ENCODE assay signal across 23 mouse cellular contexts in the genomic region with DNA sequence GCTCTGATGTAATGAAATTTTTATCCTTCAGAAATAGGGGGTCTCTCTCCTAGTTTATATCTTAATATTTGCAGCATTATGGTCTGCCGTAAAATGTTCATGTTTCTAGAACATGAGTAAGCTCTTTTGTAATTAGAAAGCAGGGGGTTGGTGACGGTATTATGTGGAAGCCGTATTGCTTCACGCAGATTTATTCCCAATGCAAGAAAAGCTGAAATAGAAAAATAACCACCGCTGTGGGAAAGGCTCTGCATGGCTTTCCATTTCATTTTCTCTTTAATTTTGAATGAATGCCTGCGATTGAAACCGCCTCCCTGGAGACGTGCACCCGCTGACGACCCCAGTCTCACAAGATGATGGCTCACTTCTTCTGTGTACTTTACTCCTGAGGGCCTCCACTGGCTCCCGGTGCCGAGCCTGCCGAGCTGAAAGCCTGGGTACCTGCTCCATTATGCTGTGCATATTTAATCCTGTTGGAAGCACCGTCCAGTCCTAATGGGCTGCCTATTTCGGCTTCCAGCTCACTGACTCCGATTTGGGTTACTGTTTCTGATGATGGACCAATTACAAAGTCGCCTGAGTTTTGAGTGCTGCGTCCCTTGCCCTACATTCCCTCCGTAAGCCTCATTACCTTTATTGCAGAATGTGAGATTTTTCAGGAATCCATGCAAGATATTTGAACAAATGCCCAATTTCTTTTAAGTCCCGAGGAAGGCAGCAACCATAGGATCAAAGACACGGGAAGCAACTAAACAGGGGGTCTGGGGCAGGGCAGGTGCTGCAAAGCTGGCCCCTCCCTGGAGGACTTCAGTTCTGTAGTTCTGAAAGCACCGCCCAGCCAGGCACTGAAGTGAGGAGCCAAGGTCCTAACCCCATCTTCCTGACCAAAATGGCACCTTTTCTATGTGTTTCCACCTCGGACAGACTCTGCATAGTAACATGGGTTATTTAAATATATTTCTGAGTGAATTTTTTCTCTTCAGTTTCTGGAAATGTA. TPM values are rescaled to one million over a fixed set of nuclear protein-coding genes. Genes with fewer than 3 reads are reported as not detected.
DNase-seq lines count a peak whose midpoint lies in the region; ATAC-seq and TF ChIP-seq lines count a peak whose summit lies in the region.
"Had no signal": no experiment of that assay in that cellular context is flagged by ENCODE, and none has a peak within 500 bp of the region (broad histone marks: within the 10 kb centered on the region; RNA-seq: fewer than 3 reads in every experiment).

No protein-coding gene starts in this region.

- no peaks in the 10 kb centered on the region for H3K36me3 ChIP-seq in forebrain, embryonic 13.5 days (ENCODE audit: poor library complexity, severe bottlenecking)
- no peaks in the 10 kb centered on the region for H3K36me3 ChIP-seq in forebrain, embryonic 10.5 days (replicated peaks)
- H3K36me3 ChIP-seq in midbrain, embryonic 14.5 days (ENCODE audit: control insufficient read depth, insufficient read depth, low read length), result no peaks in the 10 kb centered on the region
- no peaks in the 10 kb centered on the region for H3K36me3 ChIP-seq in midbrain, embryonic 10.5 days
- no peaks in the 10 kb centered on the region for H3K36me3 ChIP-seq in midbrain, embryonic 15.5 days (replicated peaks)
- H3K36me3 ChIP-seq: embryonic facial prominence, embryonic 10.5 days; limb, embryonic 15.5 days; liver, embryonic 15.5 days; neural tube, embryonic 12.5 days had no signal

- no peak overlapping the region for H3K4me3 ChIP-seq in forebrain, embryonic 13.5 days
- H3K4me3 ChIP-seq in forebrain, embryonic 10.5 days, result no peak overlapping the region
- no peak overlapping the region for H3K4me3 ChIP-seq in midbrain, embryonic 14.5 days (replicated peaks; ENCODE audit: low read depth, low read length)
- H3K4me3 ChIP-seq in midbrain, embryonic 10.5 days, result no peak overlapping the region
- no peak overlapping the region for H3K4me3 ChIP-seq in midbrain, embryonic 15.5 days
- H3K4me3 ChIP-seq in lung, adult 2 months (replicated peaks; ENCODE audit: extremely low read depth, low read depth, low read length), result no peak overlapping the region
- no peak overlapping the region for H3K4me3 ChIP-seq in gastrocnemius, adult 2 months
- H3K4me3 ChIP-seq: embryonic facial prominence, embryonic 10.5 days; limb, embryonic 15.5 days; liver, embryonic 15.5 days; neural tube, embryonic 12.5 days had no signal

- H3K9me3 ChIP-seq in forebrain, embryonic 13.5 days (replicated peaks), result no peaks in the 10 kb centered on the region
- H3K9me3 ChIP-seq in forebrain, embryonic 10.5 days, result no peaks in the 10 kb centered on the region
- no peaks in the 10 kb centered on the region for H3K9me3 ChIP-seq in midbrain, embryonic 14.5 days (ENCODE audit: control insufficient read depth, low read length)
- H3K9me3 ChIP-seq in midbrain, embryonic 10.5 days (replicated peaks), result no peaks in the 10 kb centered on the region
- H3K9me3 ChIP-seq in midbrain, embryonic 15.5 days, result no peaks in the 10 kb centered on the region
- H3K9me3 ChIP-seq: embryonic facial prominence, embryonic 10.5 days; limb, embryonic 15.5 days; liver, embryonic 15.5 days; neural tube, embryonic 12.5 days had no signal

- 0 out of 2 replicates have a peak, but pooled peaks have one; percentile 33 for ATAC-seq in forebrain, embryonic 13.5 days
- no peak for ATAC-seq in midbrain, embryonic 14.5 days (ENCODE audit: low FRiP score, low TSS enrichment)
- ATAC-seq in midbrain, embryonic 15.5 days (replicated peaks), result peak; percentile 85
- ATAC-seq: lung, postnatal 0 days had no signal

- no peak for TF ChIP-seq CTCF in lung, adult 2 months (IDR thresholded peaks at IDR 0.05; ENCODE audit: insufficient read depth, low read length)
- TF ChIP-seq CTCF in gastrocnemius, adult 2 months (IDR thresholded peaks at IDR 0.05), result no peak

- WGBS in forebrain, embryonic 13.5 days, result 55% methylated on average over 23 of the region's 23 CpGs
- 80% methylated on average over 23 of the region's 23 CpGs for WGBS in forebrain, embryonic 10.5 days
- 47% methylated on average over 23 of the region's 23 CpGs for WGBS in midbrain, embryonic 14.5 days
- WGBS in midbrain, embryonic 10.5 days, result 80% methylated on average over 23 of the region's 23 CpGs
- 47% methylated on average over 23 of the region's 23 CpGs for WGBS in midbrain, embryonic 15.5 days
- WGBS in lung, adult 2 months, result 80% methylated on average over 23 of the region's 23 CpGs

- intact Hi-C loops in gastrocnemius, adult 2 months (cut with DNase I), result no loop called here

- peak overlapping the region; percentile 16 for H3K4me2 ChIP-seq in forebrain, embryonic 13.5 days
- H3K4me2 ChIP-seq in midbrain, embryonic 14.5 days (ENCODE audit: low read length), result peak overlapping the region; percentile 17
- H3K4me2 ChIP-seq in midbrain, embryonic 15.5 days, result peak overlapping the region; percentile 22
- H3K4me2 ChIP-seq: limb, embryonic 15.5 days; liver, embryonic 15.5 days; neural tube, embryonic 12.5 days had no signal

- no peak overlapping the region for H3K27ac ChIP-seq in forebrain, embryonic 13.5 days
- no peak overlapping the region for H3K27ac ChIP-seq in forebrain, embryonic 10.5 days
- H3K27ac ChIP-seq in midbrain, embryonic 14.5 days (replicated peaks; ENCODE audit: low read depth, low read length), result peak overlapping the region; percentile 10; the same call in 1 of the 2 replicates
- H3K27ac ChIP-seq in midbrain, embryonic 10.5 days (replicated peaks), result no peak overlapping the region
- H3K27ac ChIP-seq in midbrain, embryonic 15.5 days, result peak overlapping the region; percentile 57; the same call in 1 of the 2 replicates
- H3K27ac ChIP-seq in gastrocnemius, adult 2 months, result no peak overlapping the region
- H3K27ac ChIP-seq: embryonic facial prominence, embryonic 10.5 days; limb, embryonic 15.5 days; liver, embryonic 15.5 days; neural tube, embryonic 12.5 days had no signal

- no peak for TF ChIP-seq POLR2A in lung, adult 2 months (IDR thresholded peaks at IDR 0.05; ENCODE audit: borderline replicate concordance, extremely low read depth, low read depth, low read length)

- no peak overlapping the region for H3K9ac ChIP-seq in forebrain, embryonic 13.5 days
- no peak overlapping the region for H3K9ac ChIP-seq in midbrain, embryonic 14.5 days (replicated peaks; ENCODE audit: low read length)
- no peak overlapping the region for H3K9ac ChIP-seq in midbrain, embryonic 15.5 days
- H3K9ac ChIP-seq: limb, embryonic 15.5 days; liver, embryonic 15.5 days; neural tube, embryonic 12.5 days had no signal

- 0 out of 2 replicates have a peak, but pooled peaks cover 5% of the 10 kb centered on the region for H3K4me1 ChIP-seq in forebrain, embryonic 13.5 days
- H3K4me1 ChIP-seq in forebrain, embryonic 10.5 days, result peaks cover 6% of the 10 kb centered on the region; the same call in 1 of the 2 replicates
- H3K4me1 ChIP-seq in midbrain, embryonic 14.5 days (ENCODE audit: control insufficient read depth, insufficient read depth, low read length), result no peaks in the 10 kb centered on the region
- no peaks in the 10 kb centered on the region for H3K4me1 ChIP-seq in midbrain, embryonic 10.5 days
- H3K4me1 ChIP-seq in midbrain, embryonic 15.5 days, result peaks cover 8% of the 10 kb centered on the region; the same call in 1 of the 2 replicates
- peaks cover 4% of the 10 kb centered on the region for H3K4me1 ChIP-seq in lung, adult 2 months (ENCODE audit: control insufficient read depth, insufficient read depth, low read length)
- H3K4me1 ChIP-seq: limb, embryonic 15.5 days; liver, embryonic 15.5 days; neural tube, embryonic 12.5 days had no signal

- H3K27me3 ChIP-seq in forebrain, embryonic 13.5 days, result no peaks in the 10 kb centered on the region
- no peaks in the 10 kb centered on the region for H3K27me3 ChIP-seq in forebrain, embryonic 10.5 days (ENCODE audit: poor library complexity, severe bottlenecking)
- H3K27me3 ChIP-seq in midbrain, embryonic 14.5 days (ENCODE audit: control insufficient read depth, insufficient read depth, low read length), result no peaks in the 10 kb centered on the region
- no peaks in the 10 kb centered on the region for H3K27me3 ChIP-seq in midbrain, embryonic 10.5 days (ENCODE audit: low read depth, poor library complexity, severe bottlenecking)
- no peaks in the 10 kb centered on the region for H3K27me3 ChIP-seq in midbrain, embryonic 15.5 days (replicated peaks)
- H3K27me3 ChIP-seq: limb, embryonic 15.5 days; liver, embryonic 15.5 days; neural tube, embryonic 12.5 days had no signal

- DNase-seq in forebrain, embryonic 10.5 days (ENCODE audit: extremely low spot score, low spot score), result no peak
- peak; percentile 62 for DNase-seq in midbrain, embryonic 14.5 days
- no peak for DNase-seq in midbrain, embryonic 10.5 days (ENCODE audit: low spot score)
- DNase-seq in lung, adult 2 months, result no peak
- DNase-seq in gastrocnemius, adult 2 months, result no peak
- DNase-seq: adrenal gland, postnatal 36 days; cerebellum, adult 18-20 months; gastrocnemius, postnatal 25 days; kidney, adult 11 months; layer of hippocampus, postnatal 36 days; right cerebral cortex, postnatal 25 days; thymus, postnatal 36 days had no signal

RNA-seq across cellular contexts. Expression of gene Vtcn1, which starts 36.3 kb away (rescaled TPM):
- polyA plus RNA-seq in forebrain, embryonic 13.5 days (2015; fragmentation: Nextera tagmentation; extraction: Ambion mirVana), result not detected in 2 replicates
- not detected in 2 replicates for polyA plus RNA-seq in forebrain, embryonic 10.5 days (2016; fragmentation: Nextera tagmentation; extraction: Ambion mirVana)
- not detected in 2 replicates for polyA plus RNA-seq in midbrain, embryonic 14.5 days (2014; fragmentation: Nextera tagmentation; extraction: Ambion mirVana)
- 0.05 TPM in 1 of 2 replicates, not detected in the other for polyA plus RNA-seq in midbrain, embryonic 10.5 days (2016; fragmentation: Nextera tagmentation; extraction: Ambion mirVana)
- not detected in 2 replicates for polyA plus RNA-seq in midbrain, embryonic 15.5 days (2015; fragmentation: Nextera tagmentation; extraction: Ambion mirVana)
- polyA plus RNA-seq in lung, adult 2 months (2012; rRNA removed), result 1.3 and 2.2 TPM in 2 replicates
- under 1 TPM in 1 of 2 experiments, not detected in 1; 0.28 TPM for total RNA-seq in gastrocnemius, adult 2 months (2021)
- total RNA-seq: layer of hippocampus, adult 18-20 months; layer of hippocampus, postnatal 36 days; megakaryocyte progenitor cell, adult 5-6 weeks; monocyte, adult 5-6 weeks had no signal
- polyA plus RNA-seq: embryonic facial prominence, embryonic 10.5 days; liver, embryonic 15.5 days; neural tube, embryonic 12.5 days; spleen, adult 2 months had no signal

Comparison
In these comparisons a context has a peak if more than half of its experiments do, and no peak if none do; other contexts are left out.
1. H3K27ac ChIP-seq: peak in midbrain, embryonic 14.5 days (single experiment) and midbrain, embryonic 15.5 days (single experiment); none in forebrain, embryonic 13.5 days (single experiment), forebrain, embryonic 10.5 days (single experiment), midbrain, embryonic 10.5 days (single experiment) and gastrocnemius, adult 2 months (single experiment).
2. Peak in every context shown above with its lines, with median percentiles within 50 percentile points of each other: H3K4me2 ChIP-seq.